Mouse (Mus musculus) neutrophil, adult 83 days (primary cell): ENCODE data around the gene Wfdc11. TPM values are rescaled to one million over a fixed set of nuclear protein-coding genes. Genes with fewer than 3 reads are reported as not detected.

ENCODE experiments used
- total RNA-seq, 2 experiments: library from RNA; stranded (reverse); gene quantifications; one replicate each; pipeline ENCODE4 v1.2.4; 2023

The Wfdc11 gene
- total RNA-seq, result not detected

GRCm38 (mm10) chr2:164673987-164674386 lies at the start of gene Wfdc11:
TSS of gene Wfdc11 (minus strand) at chr2:164674087.

GRCm38 (mm10) chr2:164715005-164715404 lies 41.1 kb upstream of the Wfdc11 start, which contains the start of gene Spint5:
TSS of gene Spint5 (plus strand) at chr2:164715305.

GRCm38 (mm10) chr2:164698201-164698600 lies 24.3 kb upstream of the Wfdc11 start, which contains the start of gene Spint4:
TSS of gene Spint4 (plus strand) at chr2:164698501.

DNA sequence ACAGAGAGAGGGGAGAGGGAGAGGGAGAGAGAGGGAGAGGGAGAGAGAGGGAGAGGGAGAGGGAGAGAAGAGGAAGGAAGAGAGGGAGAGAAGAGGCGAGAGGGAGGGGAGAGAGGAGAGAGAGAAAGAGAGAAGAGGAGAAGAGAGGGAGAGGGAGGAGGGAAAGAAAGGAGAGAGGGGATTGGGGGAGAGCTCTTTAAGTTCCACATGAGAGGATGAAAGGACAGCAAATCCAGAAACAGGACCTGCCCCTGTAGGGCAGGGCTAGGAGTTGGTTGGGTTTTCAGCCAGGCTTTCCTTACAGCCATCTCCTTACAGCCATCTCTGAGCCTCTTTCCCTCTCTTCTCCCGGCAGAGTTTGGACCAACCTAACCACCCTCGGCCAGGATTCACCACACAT lies 10.9 kb upstream of the Wfdc11 start, which contains the start of gene Wfdc13:
Gene Wfdc13, plus strand, starts transcription at position 301 of the 400 bp plus-strand sequence.

DNA sequence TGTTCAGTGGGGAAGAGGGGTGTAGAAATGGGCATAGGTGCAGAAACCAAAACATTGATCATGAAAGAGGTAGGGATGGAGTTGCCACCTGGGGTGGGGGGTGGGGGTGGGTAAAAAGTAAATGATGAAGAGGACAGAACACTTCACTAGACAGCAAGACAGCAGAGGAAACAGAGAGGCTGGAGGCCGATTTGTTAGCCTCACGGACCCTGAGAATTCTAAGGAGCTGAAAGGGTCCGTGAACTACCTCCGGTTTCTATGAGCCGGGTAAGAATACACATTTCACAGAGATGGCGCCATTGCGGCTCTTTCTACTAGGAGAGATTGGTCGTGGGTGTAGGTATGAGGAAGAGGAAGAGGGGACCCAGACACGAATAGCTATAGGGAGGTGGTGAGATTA lies 17.4 kb downstream of the Wfdc11 start, which contains the start of gene Wfdc9:
Gene Wfdc9, minus strand, starts transcription at position 101 of the 400 bp plus-strand sequence.

GRCm38 (mm10) chr2:164655858-164656257 lies 18.0 kb downstream of the Wfdc11 start, which contains the start of gene Wfdc10:
TSS of gene Wfdc10 (plus strand) at chr2:164656046.

GRCm38 (mm10) chr2:164638696-164639095 lies 35.2 kb downstream of the Wfdc11 start, which contains the start of gene Wfdc16:
TSS of gene Wfdc16 (minus strand) at chr2:164638796.

DNA sequence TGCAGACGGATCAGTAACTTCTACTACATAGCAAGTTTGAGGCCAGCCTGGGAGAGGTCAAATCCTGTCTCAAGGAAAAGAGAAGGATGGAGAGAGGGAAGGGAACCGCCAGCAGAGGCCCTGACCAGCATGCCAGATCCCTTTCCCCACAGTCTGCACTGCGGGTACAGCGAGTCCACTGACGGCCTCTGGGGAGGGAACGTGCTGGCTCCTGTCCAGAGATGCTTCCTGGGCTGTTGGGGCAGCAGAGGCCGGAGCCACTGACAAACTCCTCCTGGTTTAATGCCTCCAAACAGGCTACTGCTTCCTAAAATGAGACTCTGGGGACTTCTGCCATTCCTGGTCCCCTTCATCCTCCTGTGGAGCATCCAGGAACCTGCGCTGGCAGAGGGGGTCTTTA lies 60.4 kb downstream of the Wfdc11 start, which contains the start of the genes Wfdc6b and Wfdc8:
Gene Wfdc6b, plus strand, starts transcription at position 52 of the 400 bp plus-strand sequence.
Gene Wfdc8, minus strand, starts transcription at position 156 of the 400 bp plus-strand sequence.

Other genes starting within 250 kb of the Wfdc11 start
- 1 to 10 TPM; 1.3 to 1.4 TPM for gene Sdc4, start 230.2 kb downstream of the Wfdc11 start, total RNA-seq
- 10 to 100 TPM; 26.3 to 27.8 TPM for gene Sys1, start 217.1 kb downstream of the Wfdc11 start, total RNA-seq
- 1 to 10 TPM in 1 of 2 experiments, not detected in 1; 1.7 TPM for gene Gm20458, start 213.1 kb downstream of the Wfdc11 start, total RNA-seq
- gene Trp53tg5, start 200.4 kb downstream of the Wfdc11 start, total RNA-seq, result not detected
- gene Dbndd2, start 188.0 kb downstream of the Wfdc11 start, total RNA-seq, result 1 to 10 TPM; 2.1 to 2.7 TPM
- 10 to 100 TPM; 51.9 to 55.3 TPM for gene Pigt, start 176.6 kb downstream of the Wfdc11 start, total RNA-seq
- gene Wfdc2, start 111.7 kb downstream of the Wfdc11 start, total RNA-seq, result not detected
- not detected for gene Spint3, start 100.6 kb downstream of the Wfdc11 start, total RNA-seq
- not detected for gene Wfdc6a, start 88.6 kb downstream of the Wfdc11 start, total RNA-seq
- not detected for gene Eppin, start 80.5 kb downstream of the Wfdc11 start, total RNA-seq
- not detected for gene Wfdc6b, start 60.6 kb downstream of the Wfdc11 start, total RNA-seq
- not detected for gene Wfdc8, start 60.5 kb downstream of the Wfdc11 start, total RNA-seq
- not detected for gene Wfdc16, start 35.3 kb downstream of the Wfdc11 start, total RNA-seq
- 10 to 100 TPM; 13.6 to 15.0 TPM for gene Wfdc10, start 18.0 kb downstream of the Wfdc11 start, total RNA-seq
- not detected for gene Wfdc9, start 17.5 kb downstream of the Wfdc11 start, total RNA-seq
- not detected for gene Wfdc13, start 11.0 kb upstream of the Wfdc11 start, total RNA-seq
- gene Spint4, start 24.4 kb upstream of the Wfdc11 start, total RNA-seq, result not detected
- not detected for gene Spint5, start 41.2 kb upstream of the Wfdc11 start, total RNA-seq
- under 1 TPM in 1 of 2 experiments, not detected in 1; 0.22 TPM for gene Wfdc3, start 71.8 kb upstream of the Wfdc11 start, total RNA-seq
- gene Dnttip1, start 71.9 kb upstream of the Wfdc11 start, total RNA-seq, result 10 to 100 TPM; 28.8 to 32.0 TPM
- gene Ube2c, start 95.8 kb upstream of the Wfdc11 start, total RNA-seq, result 100 to 1,000 TPM; 118 to 133 TPM
- 1 to 10 TPM in 1 of 2 experiments, under 1 TPM in 1; 0.70 to 1.4 TPM for gene Tnnc2, start 105.9 kb upstream of the Wfdc11 start, total RNA-seq
- gene Snx21, start 111.7 kb upstream of the Wfdc11 start, total RNA-seq, result 1 to 10 TPM; 3.3 to 3.8 TPM
- gene Acot8, start 130.8 kb upstream of the Wfdc11 start, total RNA-seq, result 10 to 100 TPM; 41.6 to 50.0 TPM
- gene Zswim3, start 131.0 kb upstream of the Wfdc11 start, total RNA-seq, result 1 to 10 TPM; 3.4 to 4.4 TPM
- 1 to 10 TPM; 3.4 to 3.6 TPM for gene Zswim1, start 148.6 kb upstream of the Wfdc11 start, total RNA-seq
- not detected for gene Spata25, start 154.4 kb upstream of the Wfdc11 start, total RNA-seq
- gene Ctsa, start 158.8 kb upstream of the Wfdc11 start, total RNA-seq, result 100 to 1,000 TPM; 182 to 209 TPM
- gene Neurl2, start 159.4 kb upstream of the Wfdc11 start, total RNA-seq, result 1 to 10 TPM; 1.7 to 2.3 TPM
- gene Pltp, start 183.6 kb upstream of the Wfdc11 start, total RNA-seq, result 1 to 10 TPM; 8.9 to 9.6 TPM
- gene Pcif1, start 205.2 kb upstream of the Wfdc11 start, total RNA-seq, result 10 to 100 TPM; 51.1 to 56.8 TPM
- gene Zfp335, start 237.7 kb upstream of the Wfdc11 start, total RNA-seq, result 10 to 100 TPM; 28.2 to 29.1 TPM